Mouse (Mus musculus) embryonic facial prominence, embryonic 11.5 days (tissue): ENCODE results near the gene Dgki. TPM values are rescaled to one million over a fixed set of nuclear protein-coding genes. Genes with fewer than 3 reads are reported as not detected.

Experiments
- ATAC-seq: fragments of 200-750 bp; cut with Nextera tagmentation; replicated peaks from 2 replicates; pipeline ENCODE4 v1.8.0; 2017; ENCODE audit warnings: low read depth; ENCODE audit not compliant: insufficient number of reproducible peaks, low FRiP score, low TSS enrichment
- DNase-seq: peaks from one replicate; pipeline ENCODE4 v3.0.0-alpha.2; 2015; ENCODE audit warnings: low spot score
- H3K27ac ChIP-seq: fragments of 300-500 bp; sonication (generic); replicated peaks from 2 replicates; pipeline ENCODE4 v1.5.1; 2014; ENCODE audit warnings: mild to moderate bottlenecking, low read depth, low read length, control low read depth
- H3K27me3 ChIP-seq: fragments of 300-500 bp; sonication (generic); 2 replicates; pipeline ENCODE4 v1.6.1; 2014; ENCODE audit warnings: mild to moderate bottlenecking, low read length, moderate library complexity, mixed read lengths; ENCODE audit not compliant: control insufficient read depth, insufficient read depth
- H3K36me3 ChIP-seq: fragments of 300-500 bp; sonication (generic); replicated peaks from 2 replicates; pipeline ENCODE4 v1.6.1; 2014; ENCODE audit warnings: low read depth, mild to moderate bottlenecking, low read length, moderate library complexity, mixed read lengths; ENCODE audit not compliant: control insufficient read depth, insufficient read depth
- H3K4me1 ChIP-seq: fragments of 300-500 bp; sonication (generic); 2 replicates; pipeline ENCODE4 v1.6.1; 2014; ENCODE audit warnings: low read length, mixed read lengths; ENCODE audit not compliant: control insufficient read depth, insufficient read depth
- H3K4me2 ChIP-seq: fragments of 300-500 bp; sonication (generic); 2 replicates; pipeline ENCODE4 v1.6.1; 2014; ENCODE audit warnings: low read depth, mild to moderate bottlenecking, control low read depth, low read length, moderate library complexity
- H3K4me3 ChIP-seq: fragments of 300-500 bp; sonication (generic); 2 replicates; pipeline ENCODE4 v1.5.1; 2014; ENCODE audit warnings: low read depth, low read length, control low read depth
- H3K9ac ChIP-seq: fragments of 300-500 bp; sonication (generic); replicated peaks from 2 replicates; pipeline ENCODE4 v1.6.1; 2014; ENCODE audit warnings: mild to moderate bottlenecking, control low read depth, low read length
- H3K9me3 ChIP-seq: fragments of 300-500 bp; sonication (generic); replicated peaks from 2 replicates; pipeline ENCODE4 v1.6.1; 2016; ENCODE audit warnings: mild to moderate bottlenecking, low read length, inconsistent platforms, mixed read lengths; ENCODE audit not compliant: control insufficient read depth
- WGBS: fragments of 180-500 bp; shearing (Covaris S2); extraction: QIAGEN DNeasy Blood & Tissue Kit; methylation state at CpG from one replicate; pipeline ENCODE4 v1.1.7; 2014; 5-methylcytosine and 5-hydroxymethylcytosine counted together
- polyA plus RNA-seq: library from polyadenylated mRNA; unstranded; fragments of >200 nt; fragmentation: Nextera tagmentation; extraction: Ambion mirVana; gene quantifications from 2 replicates; pipeline ENCODE4 v1.2.1, GENCODE M21; 2014

The Dgki gene
- polyA plus RNA-seq, 1 experiment from 2014 or later: 1.0 TPM

GRCm38 (mm10) chr6:36937527-36937926 lies 362.5 kb downstream of the Dgki start:
- 73% methylated on average over 2 of the region's 2 CpGs for whole genome bisulfite sequencing

GRCm38 (mm10) chr6:36936816-36937215 lies 363.2 kb downstream of the Dgki start:
- Histone ChIP-seq H3K4me2 (no peak overlapping the region), H3K27me3 (no peaks in the 10 kb centered on the region), H3K9ac (no peak overlapping the region), H3K4me3 (no peak overlapping the region), H3K36me3 (no peaks in the 10 kb centered on the region), H3K9me3 (no peaks in the 10 kb centered on the region), H3K4me1 (no peaks in the 10 kb centered on the region), H3K27ac (no peak overlapping the region)
- DNase-seq: no peak
- WGBS: 89% methylated on average over 4 of the region's 4 CpGs
- ATAC-seq: no peak

More at GRCm38 (mm10) chr6:36937527-36937926, 362.5 kb downstream of the Dgki start:
- H3K36me3 ChIP-seq: no peaks in the 10 kb centered on the region
- no peak overlapping the region for H3K4me2 ChIP-seq
- H3K9ac ChIP-seq: no peak overlapping the region
- ATAC-seq (no peak), DNase-seq (no peak)
- no peak overlapping the region for H3K4me3 ChIP-seq
- no peaks in the 10 kb centered on the region for H3K27me3 ChIP-seq
- H3K9me3 ChIP-seq: no peaks in the 10 kb centered on the region
- H3K4me1 ChIP-seq: no peaks in the 10 kb centered on the region
- no peak overlapping the region for H3K27ac ChIP-seq

GRCm38 (mm10) chr6:36931473-36931872 lies 368.5 kb downstream of the Dgki start:
- no peak overlapping the region for H3K27ac ChIP-seq

GRCm38 (mm10) chr6:36929781-36930180 lies 370.2 kb downstream of the Dgki start:
- 89% methylated on average over 2 of the region's 2 CpGs for WGBS
- no peak overlapping the region for H3K27ac ChIP-seq
- H3K4me1 ChIP-seq: no peaks in the 10 kb centered on the region
- ATAC-seq (no peak), DNase-seq (no peak)
- no peaks in the 10 kb centered on the region for H3K9me3 ChIP-seq
- no peak overlapping the region for H3K9ac ChIP-seq
- no peaks in the 10 kb centered on the region for H3K27me3 ChIP-seq
- H3K4me2 ChIP-seq: no peak overlapping the region
- H3K4me3 ChIP-seq: no peak overlapping the region
- H3K36me3 ChIP-seq: no peaks in the 10 kb centered on the region

More at GRCm38 (mm10) chr6:36931473-36931872, 368.5 kb downstream of the Dgki start:
- no peaks in the 10 kb centered on the region for H3K27me3 ChIP-seq
- DNase-seq: peak; percentile 20
- H3K4me3 ChIP-seq: no peak overlapping the region
- no peak overlapping the region for H3K9ac ChIP-seq
- no peak for ATAC-seq
- 54% methylated on average over 4 of the region's 4 CpGs for WGBS
- H3K4me1 ChIP-seq: no peaks in the 10 kb centered on the region
- H3K36me3 ChIP-seq: no peaks in the 10 kb centered on the region
- no peak overlapping the region for H3K4me2 ChIP-seq
- no peaks in the 10 kb centered on the region for H3K9me3 ChIP-seq

GRCm38 (mm10) chr6:36926455-36926854 lies 373.5 kb downstream of the Dgki start:
- Histone ChIP-seq H3K4me1 (no peaks in the 10 kb centered on the region), H3K27me3 (no peaks in the 10 kb centered on the region), H3K4me3 (no peak overlapping the region), H3K36me3 (no peaks in the 10 kb centered on the region), H3K9me3 (no peaks in the 10 kb centered on the region), H3K4me2 (no peak overlapping the region), H3K9ac (no peak overlapping the region), H3K27ac (no peak overlapping the region)
- ATAC-seq (no peak), DNase-seq (no peak)
- 68% methylated on average over 4 of the region's 4 CpGs for WGBS

- Histone ChIP-seq H3K4me3 (no peak overlapping the region), H3K9ac (no peak overlapping the region), H3K27me3 (no peaks in the 10 kb centered on the region), H3K4me1 (no peaks in the 10 kb centered on the region), H3K4me2 (no peak overlapping the region), H3K36me3 (no peaks in the 10 kb centered on the region), H3K27ac (no peak overlapping the region), H3K9me3 (no peaks in the 10 kb centered on the region)
- no peak for DNase-seq
- WGBS: 70% methylated on average over 4 of the region's 4 CpGs
- ATAC-seq: no peak
Observed at GRCm38 (mm10) chr6:36922006-36922405, 378.0 kb downstream of the Dgki start.

- no peak overlapping the region for H3K27ac ChIP-seq
- no peaks in the 10 kb centered on the region for H3K27me3 ChIP-seq
- H3K4me1 ChIP-seq: no peaks in the 10 kb centered on the region
- H3K36me3 ChIP-seq: no peaks in the 10 kb centered on the region
- WGBS: 58% methylated on average over 6 of the region's 6 CpGs
- no peak for DNase-seq
- no peak for ATAC-seq
- H3K4me2 ChIP-seq: no peak overlapping the region
- no peak overlapping the region for H3K4me3 ChIP-seq
- no peak overlapping the region for H3K9ac ChIP-seq
- H3K9me3 ChIP-seq: no peaks in the 10 kb centered on the region
Observed at GRCm38 (mm10) chr6:36911586-36911985, 388.4 kb downstream of the Dgki start.

GRCm38 (mm10) chr6:36907191-36907590 lies 392.8 kb downstream of the Dgki start:
- ATAC-seq: no peak
- H3K4me3 ChIP-seq: no peak overlapping the region
- DNase-seq: no peak
- H3K36me3 ChIP-seq: no peaks in the 10 kb centered on the region
- no peaks in the 10 kb centered on the region for H3K9me3 ChIP-seq
- no peaks in the 10 kb centered on the region for H3K27me3 ChIP-seq
- H3K9ac ChIP-seq: no peak overlapping the region
- H3K4me2 ChIP-seq: no peak overlapping the region
- peaks cover 2% of the 10 kb centered on the region; the same call in 1 of the 2 replicates for H3K4me1 ChIP-seq
- WGBS: 77% methylated on average over 3 of the region's 3 CpGs
- no peak overlapping the region for H3K27ac ChIP-seq
